Mouse (Mus musculus) lung, adult 2 months (tissue): Measurements from ENCODE around the gene Nsd1. TPM values are rescaled to one million over a fixed set of nuclear protein-coding genes. Genes with fewer than 3 reads are reported as not detected.
A peak's percentile ranks its signal among the peaks of the same experiment; 100 is the strongest.

Experiments
- DNase-seq: peaks from one replicate; pipeline ENCODE4 v3.0.0; 2022
- H3K4me1 ChIP-seq: fragments of 200-500 bp; 2 replicates; pipeline ENCODE4 v1.6.1; 2011; ENCODE audit warnings: low read length; ENCODE audit not compliant: control insufficient read depth, insufficient read depth
- H3K4me3 ChIP-seq: fragments of 200-500 bp; replicated peaks from 2 replicates; pipeline ENCODE3; 2011; ENCODE audit warnings: low read depth, mild to moderate bottlenecking, control low read depth, low read length; ENCODE audit errors: extremely low read depth
- CTCF ChIP-seq: fragments of 200-500 bp; IDR thresholded peaks from 2 replicates; pipeline ENCODE4 v1.5.1; 2011; ENCODE audit warnings: mild to moderate bottlenecking, low read length, control low read depth; ENCODE audit not compliant: insufficient read depth
- POLR2A ChIP-seq: fragments of 200-500 bp; IDR thresholded peaks from 2 replicates; pipeline ENCODE4 v1.6.1; 2011; ENCODE audit warnings: low read depth, mild to moderate bottlenecking, control low read depth, low read length, borderline replicate concordance; ENCODE audit errors: extremely low read depth
- WGBS: fragments of 180-500 bp; shearing (Covaris S2); methylation state at CpG from one replicate; pipeline ENCODE4 v1.1.7; 2018; 5-methylcytosine and 5-hydroxymethylcytosine counted together
- polyA plus RNA-seq: library from polyadenylated mRNA; depleted of rRNA; stranded (reverse); fragments of >200 nt; gene quantifications from 2 replicates; pipeline ENCODE4 v1.2.3, GENCODE M21; 2012

Gene Nsd1
- polyA plus RNA-seq, 1 experiment: 21.6 TPM

DNA sequence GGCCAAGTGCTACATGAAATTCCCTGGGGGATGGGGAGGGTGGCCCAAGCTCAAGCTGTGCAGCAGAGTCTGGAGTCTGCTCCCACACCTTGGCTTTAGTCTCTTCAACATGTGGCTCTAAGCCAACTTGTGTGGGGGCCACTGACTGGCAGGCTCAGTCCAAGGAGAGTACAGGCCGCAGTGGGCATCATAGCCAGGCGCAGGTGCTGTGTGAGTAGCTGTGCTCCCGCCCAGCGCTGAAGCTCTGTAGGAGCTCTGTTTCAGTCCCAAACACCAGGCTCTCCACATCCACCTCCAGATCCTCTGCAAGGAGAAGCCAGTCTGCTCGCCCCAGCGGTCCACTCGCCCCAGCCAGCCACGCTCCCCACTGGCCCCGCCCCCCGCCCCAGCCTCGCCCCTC lies 116.0 kb downstream of the Nsd1 start:
- 82% methylated on average over 11 of the region's 11 CpGs for WGBS
- TF ChIP-seq POLR2A (no peak), CTCF (no peak)
- Histone ChIP-seq H3K4me3 (no peak overlapping the region), H3K4me1 (peaks cover 17% of the 10 kb centered on the region)
- DNase-seq: no peak

DNA sequence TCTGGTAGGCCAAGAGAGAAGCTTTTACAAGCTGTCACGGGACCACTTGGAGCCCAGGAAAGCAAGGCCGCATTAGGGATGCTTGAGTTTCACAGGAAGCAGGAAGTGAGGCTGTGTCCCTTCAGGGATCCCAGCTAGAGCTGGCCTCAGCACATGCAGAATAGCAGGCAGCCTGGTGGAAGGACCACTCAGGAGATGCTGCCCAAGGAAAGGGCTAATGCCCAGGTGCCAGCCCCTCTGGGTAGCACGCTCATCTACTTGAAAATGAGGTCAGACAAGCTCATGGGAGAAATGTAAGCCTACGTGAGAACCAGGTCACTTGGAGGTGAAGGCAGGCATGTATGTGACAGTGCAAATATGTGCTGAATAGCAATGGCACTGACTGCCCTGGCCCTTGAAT lies 117.6 kb downstream of the Nsd1 start:
- 35% methylated on average over 4 of the region's 4 CpGs for WGBS
- no peak for DNase-seq
- Histone ChIP-seq H3K4me1 (peaks cover 14% of the 10 kb centered on the region), H3K4me3 (no peak overlapping the region)
- TF ChIP-seq POLR2A (no peak), CTCF (no peak)

DNA sequence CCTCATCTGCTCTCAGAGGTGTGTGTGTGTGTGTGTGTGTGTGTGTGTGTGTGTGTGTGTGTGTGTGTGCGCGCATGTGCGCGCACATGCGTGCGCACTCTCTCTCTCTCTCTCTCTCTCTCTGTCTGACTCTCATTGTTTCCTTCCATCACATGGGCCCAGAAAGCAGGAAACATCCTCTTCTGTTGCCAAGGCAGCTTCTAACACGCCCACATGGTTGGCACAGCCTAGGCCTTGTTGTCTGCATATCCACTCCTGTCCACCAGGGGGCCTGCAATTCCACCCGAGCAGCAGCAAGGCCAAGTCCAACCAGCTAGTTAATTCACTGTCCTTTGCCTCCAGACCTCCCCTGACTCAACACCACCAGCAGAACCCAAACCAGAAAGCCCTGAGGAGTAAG lies 118.1 kb downstream of the Nsd1 start:
- WGBS: 22% methylated on average over 7 of the region's 8 CpGs
- no peak overlapping the region for H3K4me3 ChIP-seq
- TF ChIP-seq POLR2A (no peak), CTCF (peak; percentile 95)
- peak; percentile 80 for DNase-seq
- H3K4me1 ChIP-seq: peaks cover 12% of the 10 kb centered on the region

DNA sequence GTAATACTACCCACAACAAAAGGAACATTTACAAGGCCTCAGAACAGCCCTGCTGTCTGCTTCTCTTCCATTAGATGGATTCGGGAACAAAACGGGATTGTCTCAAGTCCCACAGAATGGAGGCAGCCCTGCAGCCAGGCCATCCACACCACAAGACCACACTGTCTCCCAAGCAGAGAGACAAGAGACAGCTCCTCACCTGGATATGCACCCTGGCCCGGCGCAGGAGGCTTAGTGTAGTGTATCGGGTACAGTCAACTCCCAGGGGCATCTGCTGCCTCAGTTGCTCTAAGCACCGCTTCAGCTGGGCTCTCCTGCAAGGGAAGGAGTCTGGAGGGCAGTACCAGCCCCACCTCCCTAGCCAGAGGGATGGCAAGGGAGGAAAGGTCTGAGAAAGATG lies 118.6 kb downstream of the Nsd1 start:
- DNase-seq: no peak
- no peak for TF ChIP-seq POLR2A
- TF ChIP-seq CTCF: no peak
- H3K4me1 ChIP-seq: peaks cover 8% of the 10 kb centered on the region
- H3K4me3 ChIP-seq: no peak overlapping the region
- WGBS: 87% methylated on average over 6 of the region's 6 CpGs

DNA sequence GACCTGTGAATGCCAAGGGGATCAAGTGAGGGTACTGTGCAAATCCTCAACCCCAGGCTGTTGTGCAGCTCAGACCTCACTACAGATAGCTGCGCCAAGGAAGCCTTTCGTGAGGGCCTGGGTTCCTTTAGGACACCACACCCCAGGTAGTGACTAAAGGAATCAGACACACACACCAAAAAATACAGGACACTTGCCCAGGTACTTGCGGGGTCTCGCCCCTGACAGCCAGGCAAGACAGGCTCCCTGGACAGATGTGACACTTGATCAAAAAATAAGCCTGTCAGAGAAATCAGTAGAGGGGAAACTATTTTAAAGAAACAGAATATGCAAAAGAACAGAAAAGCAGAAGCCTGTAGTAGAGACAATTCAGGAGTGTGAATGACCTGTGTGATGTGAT lies 119.1 kb downstream of the Nsd1 start:
- H3K4me3 ChIP-seq: no peak overlapping the region
- 82% methylated on average over 4 of the region's 4 CpGs for WGBS
- DNase-seq: no peak
- peaks cover 8% of the 10 kb centered on the region for H3K4me1 ChIP-seq
- TF ChIP-seq POLR2A: no peak
- TF ChIP-seq CTCF: no peak

DNA sequence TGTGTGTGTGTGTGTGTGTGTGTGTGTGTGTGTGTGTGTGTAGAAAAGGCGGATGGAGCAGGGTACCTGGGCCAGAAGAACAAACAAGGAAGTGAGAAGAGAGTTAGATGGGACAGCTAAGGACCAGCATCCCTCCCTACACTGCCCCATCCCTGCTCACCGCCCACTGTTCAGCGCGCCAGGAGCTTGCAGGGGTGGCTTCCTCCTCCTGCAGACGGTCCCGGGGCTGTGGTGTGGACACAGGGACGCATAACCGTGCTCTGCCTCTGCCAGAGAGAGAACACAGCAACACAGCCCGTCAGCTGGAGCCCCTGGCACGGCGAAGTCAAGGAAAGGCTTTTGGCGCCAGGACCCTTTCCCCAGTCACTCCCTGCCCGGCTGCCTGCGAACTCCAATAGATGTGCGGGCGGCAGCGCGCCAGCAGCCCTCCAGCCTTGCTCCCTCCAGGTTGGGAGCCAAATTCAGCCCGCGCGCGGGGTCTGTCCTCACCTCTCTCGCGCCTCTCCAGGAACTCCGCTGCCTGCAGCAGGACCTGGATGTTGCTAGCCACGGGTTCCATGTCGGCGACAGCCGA lies 119.6 kb downstream of the Nsd1 start:
- no peak for DNase-seq
- TF ChIP-seq CTCF (no peak), POLR2A (no peak)
- Histone ChIP-seq H3K4me1 (peaks cover 8% of the 10 kb centered on the region), H3K4me3 (peak overlapping the region; percentile 36)
- under 1% methylated on average over 28 of the region's 29 CpGs for WGBS

DNA sequence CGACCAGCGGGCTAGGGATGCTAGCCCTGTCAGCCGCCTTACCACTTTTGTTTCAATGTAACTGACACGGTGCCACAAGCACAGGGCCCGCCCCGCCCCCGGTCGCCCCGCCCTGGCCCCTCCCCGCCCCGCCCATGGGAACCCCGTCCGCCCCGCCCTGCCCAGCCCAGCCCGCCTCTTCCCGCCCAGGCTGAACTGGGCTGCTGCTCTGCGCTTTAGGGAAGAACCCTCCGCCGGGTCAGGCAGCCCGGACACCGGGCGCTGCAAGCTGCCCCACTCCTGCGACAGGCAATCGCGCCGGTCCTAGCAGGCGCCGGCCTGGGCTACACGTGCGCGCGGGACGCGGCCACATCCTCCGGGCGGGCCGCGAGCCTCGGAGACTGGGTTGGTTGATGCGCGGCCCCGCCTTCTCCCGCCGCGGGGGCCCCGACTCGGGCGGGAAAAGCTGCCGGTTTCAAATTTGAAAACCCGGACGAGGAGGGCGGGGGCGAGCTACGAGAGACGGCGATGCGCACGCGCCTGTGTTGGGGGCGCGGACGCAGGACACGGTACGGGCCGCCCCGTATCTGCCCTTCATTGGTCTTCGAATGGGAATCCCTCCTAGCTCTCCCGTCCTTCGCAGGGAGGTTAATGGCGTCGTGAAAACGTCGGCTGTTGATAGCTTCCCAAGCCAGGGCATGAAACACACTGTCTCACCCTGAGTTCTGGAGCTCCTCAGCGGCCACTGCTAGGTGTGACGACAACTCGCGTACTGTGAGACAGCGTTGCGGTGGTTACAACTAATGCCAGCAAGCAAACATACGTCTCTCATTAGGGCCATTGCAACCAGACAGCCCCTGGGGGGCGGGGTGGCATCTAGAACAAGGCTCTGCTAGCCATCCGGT lies 120.3 kb downstream of the Nsd1 start, which contains the start of gene Mxd3:
TSS of gene Mxd3 (minus strand) at position 141 of the 884 bp plus-strand sequence.
- peak; percentile 86 for DNase-seq
- under 1% methylated on average over 78 of the region's 82 CpGs for WGBS
- no peak for TF ChIP-seq CTCF
- no peak for TF ChIP-seq POLR2A
- Histone ChIP-seq H3K4me3 (peak within 1 kb of the TSS; percentile 86), H3K4me1 (peaks cover 8% of the 10 kb centered on the region)

DNA sequence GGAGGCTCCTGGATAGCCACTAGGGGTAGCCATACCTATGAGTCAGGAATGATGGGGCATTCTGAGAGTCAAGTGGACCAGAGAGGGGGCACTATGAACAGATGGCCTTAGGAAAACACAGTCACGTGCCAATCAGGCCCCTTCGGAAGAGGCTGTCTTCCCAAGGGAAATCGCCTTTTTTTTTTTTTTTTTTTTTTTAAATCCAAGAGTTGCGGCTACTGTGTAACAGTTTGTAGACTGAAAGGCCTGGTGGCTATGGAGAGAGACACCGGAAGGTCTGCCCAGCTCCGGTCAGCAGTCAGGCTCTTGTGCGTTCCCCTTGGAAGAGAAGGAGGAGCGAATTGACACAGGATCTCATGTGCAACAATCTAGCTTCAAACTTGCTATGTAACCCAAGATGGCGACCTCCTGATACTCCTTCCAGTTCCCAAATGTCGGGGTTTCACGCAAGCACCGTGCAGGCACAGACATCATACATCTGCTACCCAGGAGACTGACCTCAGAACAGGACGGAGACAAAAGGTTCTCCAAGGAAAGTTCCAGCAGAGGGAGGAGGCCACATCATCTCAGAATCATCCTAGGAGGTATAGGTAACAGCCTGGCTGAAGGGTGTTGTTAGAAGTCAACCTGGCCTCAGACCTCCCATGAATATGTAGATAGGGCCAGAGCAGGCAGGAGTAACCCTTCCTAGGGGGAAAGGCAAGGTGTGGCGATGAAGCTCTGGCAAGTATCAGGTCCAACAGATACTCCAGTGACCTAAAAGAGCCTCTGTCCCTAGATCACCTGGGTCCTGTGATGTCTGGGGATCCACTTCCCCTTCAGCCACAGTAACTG lies 121.2 kb downstream of the Nsd1 start:
- TF ChIP-seq CTCF (no peak), POLR2A (no peak)

DNA sequence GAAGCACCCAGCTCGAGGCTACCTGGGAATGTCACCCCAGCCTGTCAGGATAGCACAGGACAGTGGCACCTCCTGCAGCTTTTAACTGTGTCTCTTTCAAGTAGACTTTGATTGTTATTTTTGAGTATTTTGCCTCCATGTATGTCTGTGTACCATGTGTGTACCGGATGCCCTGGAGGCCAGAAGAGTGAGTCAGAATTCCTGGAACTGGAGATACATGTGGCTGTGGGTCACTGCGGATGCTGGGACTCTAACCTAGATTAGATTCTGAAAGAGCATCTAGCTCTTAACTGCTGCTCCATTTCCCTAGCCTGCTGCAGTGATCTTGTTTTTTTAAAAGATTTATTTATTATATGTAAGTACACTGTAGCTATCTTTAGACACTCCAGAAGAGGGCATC lies 122.7 kb downstream of the Nsd1 start:
- Histone ChIP-seq H3K4me1 (peaks cover 8% of the 10 kb centered on the region), H3K4me3 (no peak overlapping the region)
- TF ChIP-seq POLR2A (no peak), CTCF (no peak)
- DNase-seq: no peak
- WGBS: 83% methylated on average over 3 of the region's 3 CpGs

More for the DNA sequence above, 121.2 kb downstream of the Nsd1 start:
- no peak for DNase-seq
- WGBS: 51% methylated on average over 14 of the region's 14 CpGs
- Histone ChIP-seq H3K4me1 (peaks cover 8% of the 10 kb centered on the region), H3K4me3 (no peak overlapping the region)
